Mouse (Mus musculus): ENCODE measurements around the gene Smyd3.

GRCm38 (mm10) chr1:179106702-179107145, 411.1 kb downstream of the Smyd3 start:
- TF ChIP-seq POLR2A (IDR thresholded peaks at IDR 0.05; ENCODE audit: insufficient read depth, low read depth, low read length), result no peak
- TF ChIP-seq CTCF (IDR thresholded peaks at IDR 0.05; ENCODE audit: insufficient read depth, low read depth, low read length), result no peak

Measured in olfactory bulb, adult 2 months (tissue).